ENCODE assay signal across 11 mouse cellular contexts in genomic region chr8:10794367-10795189, GRCm38 (mm10).
DNase-seq lines count a peak whose midpoint lies in the region; ATAC-seq and TF ChIP-seq lines count a peak whose summit lies in the region.
"Had no signal": no experiment of that assay in that cellular context is flagged by ENCODE, and none has a peak within 500 bp of the region (broad histone marks: within the 10 kb centered on the region; RNA-seq: fewer than 3 reads in every experiment).

No protein-coding gene starts in this region.

- peak; percentile 25 to 42; a peak in 2 of 4 replicates for ATAC-seq in hematopoietic stem cell, adult 5-6 weeks (replicated peaks in 1 of 2; ENCODE audit: insufficient read depth in 1 of 2, low FRiP score in 2 of 2, low TSS enrichment in 1 of 2, low read depth in 1 of 2, poor library complexity in 2 of 2, severe bottlenecking in 2 of 2)
- peak; percentile 88 for ATAC-seq in midbrain, embryonic 12.5 days (ENCODE audit: low FRiP score, low read depth)

- TF ChIP-seq CTCF in CH12.LX (conservative IDR thresholded peaks at IDR 0.05 in 1 of 2, IDR thresholded peaks at IDR 0.05 in 1 of 2; ENCODE audit: low read depth in 2 of 2, low read length in 2 of 2) = no peak

- peak; percentile 10 for DNase-seq in CH12.LX (ENCODE audit: extremely low read depth)
- peak; percentile 80 for DNase-seq in embryo, embryonic 10.5 days (ENCODE audit: low spot score)
- no peak for DNase-seq in gastrocnemius, postnatal 36 days
- DNase-seq in adrenal gland, adult 18-20 months (ENCODE audit: low spot score in 2 of 2) = no peak
- no peak for DNase-seq in frontal cortex, adult 2 months (ENCODE audit: extremely low spot score in 1 of 2, low spot score in 1 of 2)
- no peak for DNase-seq in layer of hippocampus, adult 18-20 months (ENCODE audit: low spot score in 2 of 2)
- DNase-seq: layer of hippocampus, postnatal 36 days; thymus, adult 18-20 months had no signal

- no peak for TF ChIP-seq EP300 in CH12.LX (IDR thresholded peaks at IDR 0.05; ENCODE audit: low read length)

- no peaks in the 10 kb centered on the region for H3K36me3 ChIP-seq in CH12.LX (replicated peaks in 1 of 2; ENCODE audit: control insufficient read depth in 1 of 2, insufficient read depth in 1 of 2, low read length in 1 of 2)
- H3K36me3 ChIP-seq in midbrain, embryonic 12.5 days = no peaks in the 10 kb centered on the region
- H3K36me3 ChIP-seq: embryonic facial prominence, embryonic 12.5 days had no signal

- no peak for TF ChIP-seq POLR2A in CH12.LX (IDR thresholded peaks at IDR 0.05; ENCODE audit: low read depth, low read length)

- H3K27ac ChIP-seq in CH12.LX (ENCODE audit: insufficient read depth, low read depth) = no peak overlapping the region
- peak overlapping the region; percentile 73 for H3K27ac ChIP-seq in midbrain, embryonic 12.5 days (replicated peaks)
- H3K27ac ChIP-seq: embryonic facial prominence, embryonic 12.5 days had no signal

- intact Hi-C loops in gastrocnemius, postnatal 36 days (cut with DNase I) = no loop called here

- WGBS in midbrain, embryonic 12.5 days = 9% methylated on average over 10 of the region's 10 CpGs

- no peak overlapping the region for H3K4me2 ChIP-seq in CH12.LX (ENCODE audit: insufficient read depth, low read depth, poor library complexity, severe bottlenecking)
- peak overlapping the region; percentile 2; the same call in 1 of the 2 replicates for H3K4me2 ChIP-seq in midbrain, embryonic 12.5 days (replicated peaks)
- H3K4me2 ChIP-seq: embryonic facial prominence, embryonic 12.5 days had no signal

- in situ Hi-C loops in CH12.LX (cut with MboI; ENCODE audit: low pct_ligation_motif_present, low pct_unique_long_range_greater_than_20kb, low sequenced_read_pairs) = no loop called here

- no peaks in the 10 kb centered on the region for H3K27me3 ChIP-seq in CH12.LX (replicated peaks)
- H3K27me3 ChIP-seq in midbrain, embryonic 12.5 days = peaks cover 5% of the 10 kb centered on the region; the same call in 1 of the 2 replicates
- H3K27me3 ChIP-seq: embryonic facial prominence, embryonic 12.5 days had no signal

- H3K9ac ChIP-seq in CH12.LX (ENCODE audit: insufficient read depth, low read depth) = no peak overlapping the region
- no peak overlapping the region for H3K9ac ChIP-seq in midbrain, embryonic 12.5 days (replicated peaks)
- H3K9ac ChIP-seq: embryonic facial prominence, embryonic 12.5 days had no signal

- no peak for TF ChIP-seq RAD21 in CH12.LX (IDR thresholded peaks at IDR 0.05; ENCODE audit: low read depth, low read length)

- peaks cover 8 to 21% of the 10 kb centered on the region in 2 experiments for H3K4me1 ChIP-seq in CH12.LX (ENCODE audit: control insufficient read depth in 1 of 2, insufficient read depth in 2 of 2)
- peaks cover 28% of the 10 kb centered on the region for H3K4me1 ChIP-seq in midbrain, embryonic 12.5 days
- H3K4me1 ChIP-seq: embryonic facial prominence, embryonic 12.5 days had no signal

- H3K4me3 ChIP-seq in CH12.LX (replicated peaks in 1 of 3; ENCODE audit: low read depth in 2 of 3, low read length in 2 of 3, poor library complexity in 1 of 3) = no peak overlapping the region
- H3K4me3 ChIP-seq in midbrain, embryonic 12.5 days = no peak overlapping the region
- H3K4me3 ChIP-seq: embryonic facial prominence, embryonic 12.5 days had no signal

- H3K9me3 ChIP-seq in CH12.LX (replicated peaks; ENCODE audit: low read length) = no peaks in the 10 kb centered on the region
- H3K9me3 ChIP-seq in midbrain, embryonic 12.5 days = no peaks in the 10 kb centered on the region
- H3K9me3 ChIP-seq: embryonic facial prominence, embryonic 12.5 days had no signal

- no peaks in the 10 kb centered on the region for H3K79me2 ChIP-seq in CH12.LX (replicated peaks; ENCODE audit: control insufficient read depth, extremely low read depth, insufficient read depth, poor library complexity, severe bottlenecking)

- dilution Hi-C loops in CH12.LX (cut with MboI; ENCODE audit: extremely low pct_ligation_motif_present, extremely low pct_unique_long_range_greater_than_20kb, low sequenced_read_pairs) = no loop called here

TF ChIP-seq in CH12.LX, 34 proteins besides CTCF, POLR2A, EP300 and RAD21:
- TF ChIP-seq ZNF384 (IDR thresholded peaks at IDR 0.05; ENCODE audit: low read depth, low read length) (peak; percentile 59), ETS1 (conservative IDR thresholded peaks at IDR 0.05; ENCODE audit: low read depth, low read length) (no peak)

Comparison
In these comparisons a context has a peak if more than half of its experiments do, and no peak if none do; other contexts are left out.
1. DNase-seq: peak in CH12.LX (single experiment) and embryo, embryonic 10.5 days (single experiment); none in gastrocnemius, postnatal 36 days (0 of 2), adrenal gland, adult 18-20 months (0 of 2), frontal cortex, adult 2 months (0 of 2) and layer of hippocampus, adult 18-20 months (0 of 2).